Comparison of ENCODE assay signal across 22 mouse cellular contexts in genomic region chr12:25256268-25256667, GRCm38 (mm10).
A peak's percentile ranks its signal among the peaks of the same experiment; 100 is the strongest.
DNase-seq lines count a peak whose midpoint lies in the region; ATAC-seq lines count a peak whose summit lies in the region.
"Had no signal": no experiment of that assay in that cellular context is flagged by ENCODE, and none has a peak within 500 bp of the region (broad histone marks: within the 10 kb centered on the region; RNA-seq: fewer than 3 reads in every experiment).

No protein-coding gene starts in this region.

- H3K4me3 ChIP-seq in heart, embryonic 10.5 days = no peak overlapping the region
- H3K4me3 ChIP-seq: embryonic facial prominence, embryonic 15.5 days; erythroblast, embryonic 14.5 days; forebrain, embryonic 10.5 days; forebrain, embryonic 15.5 days; heart, adult 2 months; hindbrain, embryonic 13.5 days had no signal

- H3K36me3 ChIP-seq in heart, embryonic 10.5 days = no peaks in the 10 kb centered on the region
- H3K36me3 ChIP-seq: embryonic facial prominence, embryonic 15.5 days; forebrain, embryonic 10.5 days; forebrain, embryonic 15.5 days; hindbrain, embryonic 13.5 days had no signal

- H3K27ac ChIP-seq in heart, embryonic 10.5 days = peak overlapping the region; percentile 62
- H3K27ac ChIP-seq: embryonic facial prominence, embryonic 15.5 days; forebrain, embryonic 10.5 days; forebrain, embryonic 15.5 days; heart, adult 2 months; hindbrain, embryonic 13.5 days; hindbrain, postnatal 0 days had no signal

- peaks cover 16% of the 10 kb centered on the region for H3K4me1 ChIP-seq in heart, embryonic 10.5 days
- H3K4me1 ChIP-seq: embryonic facial prominence, embryonic 15.5 days; forebrain, embryonic 15.5 days; hindbrain, embryonic 13.5 days had no signal

- H3K9me3 ChIP-seq in heart, embryonic 10.5 days = no peaks in the 10 kb centered on the region
- H3K9me3 ChIP-seq: embryonic facial prominence, embryonic 15.5 days; forebrain, embryonic 15.5 days had no signal

- 0 out of 2 replicates have a peak, but pooled peaks have one; percentile 3 for ATAC-seq in granulocyte monocyte progenitor cell, adult 5-6 weeks (replicated peaks; ENCODE audit: poor library complexity, severe bottlenecking)
- ATAC-seq: activated CD4-positive, CD25-positive, alpha-beta regulatory T cell, adult 4 months; forebrain, embryonic 15.5 days; hindbrain, postnatal 0 days had no signal

- no peaks in the 10 kb centered on the region for H3K27me3 ChIP-seq in heart, embryonic 10.5 days (ENCODE audit: insufficient read depth, poor library complexity, severe bottlenecking)
- H3K27me3 ChIP-seq: embryonic facial prominence, embryonic 15.5 days; forebrain, embryonic 15.5 days; hindbrain, embryonic 13.5 days had no signal

- 25% methylated on average over 6 of the region's 6 CpGs for WGBS in heart, embryonic 10.5 days

- no peak for DNase-seq in heart, embryonic 10.5 days (ENCODE audit: low spot score)
- no peak for DNase-seq in heart, postnatal 4 days
- peak; percentile 70 for DNase-seq in thymus, postnatal 0 days (ENCODE audit: low spot score)
- no peak for DNase-seq in thymus, postnatal 10 days (ENCODE audit: low spot score in 2 of 2)
- DNase-seq in thymus, postnatal 25 days = peak; percentile 27
- no peak for DNase-seq in urinary bladder, postnatal 36 days (ENCODE audit: low spot score in 2 of 2)
- no peak for DNase-seq in left cerebral cortex, adult 9 months (ENCODE audit: low spot score in 2 of 2)
- DNase-seq: adrenal gland, postnatal 14 days; B cell, adult 2 months; cerebellum, adult 2 months; cerebellum, postnatal 10 days; embryo, embryonic 11 days; heart, adult 2 months; heart, postnatal 10 days had no signal

Comparison
In these comparisons a context has a peak if more than half of its experiments do, and no peak if none do; other contexts are left out.
1. DNase-seq: peak in thymus, postnatal 0 days (single experiment) and thymus, postnatal 25 days (single experiment); none in heart, embryonic 10.5 days (single experiment), heart, postnatal 4 days (single experiment), thymus, postnatal 10 days (0 of 2), urinary bladder, postnatal 36 days (0 of 2) and left cerebral cortex, adult 9 months (0 of 2).